Mouse (Mus musculus): ENCODE results near the gene Vwa7. TPM values are rescaled to one million over a fixed set of nuclear protein-coding genes. Genes with fewer than 3 reads are reported as not detected.

Gene Vwa7
- polyA plus RNA-seq, 1 experiment from 2014 or later = 0.28 TPM

- Histone ChIP-seq H3K36me3 (ENCODE audit: control insufficient read depth, insufficient read depth, low read length) (peaks cover 6% of the 10 kb centered on the region), H3K27ac (replicated peaks) (peak overlapping the region; percentile 99), H3K4me1 (replicated peaks; ENCODE audit: control insufficient read depth, insufficient read depth) (peaks cover 12% of the 10 kb centered on the region; the same call in 1 of the 2 replicates), H3K4me3 (ENCODE audit: low read depth, low read length) (0 out of 2 replicates have a peak overlapping the region, but pooled peaks have one; percentile 3), H3K9me3 (ENCODE audit: control insufficient read depth, low read length) (no peaks in the 10 kb centered on the region), H3K4me2 (replicated peaks; ENCODE audit: low read depth) (peak overlapping the region; percentile 42), H3K9ac (ENCODE audit: low read length) (no peak overlapping the region), H3K27me3 (ENCODE audit: control insufficient read depth, insufficient read depth, low read length) (no peaks in the 10 kb centered on the region)
- ATAC-seq (ENCODE audit: low FRiP score, low TSS enrichment) (no peak), DNase-seq (ENCODE audit: low spot score) (peak; percentile 57)
- no peak for TF ChIP-seq CTCF (IDR thresholded peaks at IDR 0.05; ENCODE audit: low read depth)
- no peak for TF ChIP-seq EP300 (optimal IDR thresholded peaks at IDR 0.05)
- 20% methylated on average over 11 of the region's 11 CpGs for WGBS
These were observed 32.0 kb downstream of the Vwa7 start for GRCm38 (mm10) chr17:35048149-35048931.

DNA sequence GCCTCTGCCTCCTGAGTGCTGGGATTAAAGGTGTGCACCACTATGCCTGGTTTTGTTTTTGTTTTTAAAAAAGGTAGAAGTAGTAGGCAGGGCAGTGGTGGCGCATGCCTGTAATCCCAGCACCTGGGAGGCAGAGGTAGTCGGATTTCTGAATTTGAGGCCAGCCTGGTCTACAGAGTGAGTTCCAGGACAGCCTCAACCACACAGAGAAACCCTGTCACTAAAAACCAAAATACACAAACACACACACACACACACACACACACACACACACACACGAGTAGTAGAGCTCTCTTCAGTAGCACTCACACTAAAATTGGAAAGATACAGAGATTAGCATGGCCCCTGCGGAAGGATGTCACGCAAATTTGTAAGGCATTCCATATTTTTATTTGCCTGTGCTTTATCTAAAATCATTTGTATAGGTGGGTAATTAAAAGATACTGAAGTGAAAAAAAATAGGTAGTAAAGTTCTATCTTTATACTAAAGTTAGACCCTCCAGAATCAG, 32.6 kb downstream of the Vwa7 start:
- Histone ChIP-seq H3K36me3 (ENCODE audit: control insufficient read depth, insufficient read depth, low read length) (peaks cover 9% of the 10 kb centered on the region), H3K9ac (ENCODE audit: low read length) (no peak overlapping the region; the same call in 1 of the 2 replicates), H3K9me3 (ENCODE audit: control insufficient read depth, low read length) (no peaks in the 10 kb centered on the region), H3K4me2 (replicated peaks; ENCODE audit: low read depth) (peak overlapping the region; percentile 83), H3K27ac (replicated peaks) (peak overlapping the region; percentile 99), H3K4me1 (replicated peaks; ENCODE audit: control insufficient read depth, insufficient read depth) (peaks cover 12% of the 10 kb centered on the region; the same call in 1 of the 2 replicates), H3K4me3 (ENCODE audit: low read depth, low read length) (no peak overlapping the region), H3K27me3 (ENCODE audit: control insufficient read depth, insufficient read depth, low read length) (no peaks in the 10 kb centered on the region)
- WGBS = 61% methylated on average over 5 of the region's 5 CpGs
- DNase-seq (ENCODE audit: low spot score) = no peak
- TF ChIP-seq EP300 (optimal IDR thresholded peaks at IDR 0.05) (no peak), CTCF (IDR thresholded peaks at IDR 0.05; ENCODE audit: low read depth) (no peak)
- ATAC-seq (ENCODE audit: low FRiP score, low TSS enrichment) = no peak

DNA sequence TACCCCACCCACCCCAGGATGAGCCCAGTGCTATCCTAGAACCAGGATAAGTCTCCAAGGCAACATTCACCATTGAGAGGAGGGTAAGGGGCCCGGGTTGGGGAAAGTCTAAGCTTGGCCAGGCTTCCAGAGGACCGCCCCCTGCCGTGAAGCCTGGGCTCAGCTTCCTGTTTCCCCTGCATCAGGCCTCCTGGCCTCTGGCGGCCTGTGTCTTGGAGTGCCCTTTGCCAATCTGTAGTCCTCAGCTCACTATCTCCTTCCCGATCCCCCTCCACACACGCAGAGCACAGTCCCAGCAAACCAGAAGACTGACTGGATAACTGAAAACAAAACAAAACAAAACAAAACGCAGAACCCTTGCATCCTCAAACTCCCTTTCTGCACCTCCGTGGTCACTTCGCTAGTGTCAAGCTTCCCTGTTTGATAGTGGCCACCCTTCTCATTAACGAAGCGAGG, 33.2 kb downstream of the Vwa7 start, which contains the start of gene Clic1:
TSS of gene Clic1 (plus strand) at position 406 of the 456 bp plus-strand sequence.
- Histone ChIP-seq H3K9me3 (ENCODE audit: control insufficient read depth, low read length) (no peaks in the 10 kb centered on the region), H3K4me3 (ENCODE audit: low read depth, low read length) (peak within 1 kb of the TSS; percentile 72), H3K27ac (replicated peaks) (peak within 1 kb of the TSS; percentile 99), H3K27me3 (ENCODE audit: control insufficient read depth, insufficient read depth, low read length) (no peaks in the 10 kb centered on the region), H3K36me3 (ENCODE audit: control insufficient read depth, insufficient read depth, low read length) (peaks cover 14% of the 10 kb centered on the region), H3K9ac (ENCODE audit: low read length) (peak within 1 kb of the TSS; percentile 88), H3K4me1 (replicated peaks; ENCODE audit: control insufficient read depth, insufficient read depth) (peaks cover 12% of the 10 kb centered on the region; the same call in 1 of the 2 replicates), H3K4me2 (replicated peaks; ENCODE audit: low read depth) (peak within 1 kb of the TSS; percentile 83)
- ATAC-seq (ENCODE audit: low FRiP score, low TSS enrichment) (peak; percentile 10; the same call in 1 of the 2 replicates), DNase-seq (ENCODE audit: low spot score) (peak; percentile 81)
- TF ChIP-seq EP300 (optimal IDR thresholded peaks at IDR 0.05) = peak; percentile 13
- peak; percentile 61 for TF ChIP-seq CTCF (IDR thresholded peaks at IDR 0.05; ENCODE audit: low read depth)
- WGBS = 1% methylated on average over 11 of the region's 11 CpGs

- peak overlapping the region; percentile 83 for H3K4me2 ChIP-seq (replicated peaks; ENCODE audit: low read depth)
- peak overlapping the region; percentile 88 for H3K9ac ChIP-seq (ENCODE audit: low read length)
- TF ChIP-seq EP300 (optimal IDR thresholded peaks at IDR 0.05) (peak; percentile 11), CTCF (IDR thresholded peaks at IDR 0.05; ENCODE audit: low read depth) (no peak)
- H3K4me3 ChIP-seq (ENCODE audit: low read depth, low read length) = peak overlapping the region; percentile 72
- ATAC-seq (ENCODE audit: low FRiP score, low TSS enrichment) = peak; percentile 45
- peaks cover 18% of the 10 kb centered on the region for H3K36me3 ChIP-seq (ENCODE audit: control insufficient read depth, insufficient read depth, low read length)
- H3K4me1 ChIP-seq (replicated peaks; ENCODE audit: control insufficient read depth, insufficient read depth) = peaks cover 12% of the 10 kb centered on the region; the same call in 1 of the 2 replicates
- H3K27ac ChIP-seq (replicated peaks) = peak overlapping the region; percentile 99
- no peaks in the 10 kb centered on the region for H3K9me3 ChIP-seq (ENCODE audit: control insufficient read depth, low read length)
- 0% methylated on average over 27 of the region's 27 CpGs for WGBS
- peak; percentile 85 for DNase-seq (ENCODE audit: low spot score)
- H3K27me3 ChIP-seq (ENCODE audit: control insufficient read depth, insufficient read depth, low read length) = no peaks in the 10 kb centered on the region
These were observed 33.9 kb downstream of the Vwa7 start for GRCm38 (mm10) chr17:35050126-35050750.

GRCm38 (mm10) chr17:35051156-35052086, 35.0 kb downstream of the Vwa7 start:
- Histone ChIP-seq H3K9me3 (ENCODE audit: control insufficient read depth, low read length) (no peaks in the 10 kb centered on the region), H3K4me2 (replicated peaks; ENCODE audit: low read depth) (peak overlapping the region; percentile 83), H3K9ac (ENCODE audit: low read length) (peak overlapping the region; percentile 88), H3K4me3 (ENCODE audit: low read depth, low read length) (peak overlapping the region; percentile 72), H3K36me3 (ENCODE audit: control insufficient read depth, insufficient read depth, low read length) (peaks cover 27% of the 10 kb centered on the region), H3K27me3 (ENCODE audit: control insufficient read depth, insufficient read depth, low read length) (no peaks in the 10 kb centered on the region), H3K4me1 (replicated peaks; ENCODE audit: control insufficient read depth, insufficient read depth) (peaks cover 12% of the 10 kb centered on the region; the same call in 1 of the 2 replicates), H3K27ac (replicated peaks) (peak overlapping the region; percentile 99)
- ATAC-seq (ENCODE audit: low FRiP score, low TSS enrichment) (peak; percentile 80), DNase-seq (ENCODE audit: low spot score) (peak; percentile 81)
- TF ChIP-seq CTCF (IDR thresholded peaks at IDR 0.05; ENCODE audit: low read depth) (0 out of 2 replicates have a peak, but pooled peaks have one; percentile 2), EP300 (optimal IDR thresholded peaks at IDR 0.05) (no peak)
- WGBS = 0% methylated on average over 19 of the region's 21 CpGs
